Mouse (Mus musculus) heart, embryonic 15.5 days (tissue): ENCODE measurements around the gene Sec31b. TPM values are rescaled to one million over a fixed set of nuclear protein-coding genes. Genes with fewer than 3 reads are reported as not detected.
A peak's percentile ranks its signal among the peaks of the same experiment; 100 is the strongest.

Experiments used
- ATAC-seq: fragments of 200-750 bp; cut with Nextera tagmentation; replicated peaks from 2 replicates; pipeline ENCODE4 v1.8.0; 2017; ENCODE audit warnings: low read depth, moderate TSS enrichment; ENCODE audit not compliant: insufficient number of reproducible peaks, insufficient read depth, low FRiP score
- H3K27ac ChIP-seq: fragments of 300-500 bp; sonication (generic); 2 replicates; pipeline ENCODE4 v1.5.1; 2015; ENCODE audit warnings: mild to moderate bottlenecking, inconsistent platforms
- H3K27me3 ChIP-seq: fragments of 300-500 bp; sonication (generic); 2 replicates; pipeline ENCODE4 v1.6.1; 2015; ENCODE audit warnings: inconsistent platforms
- H3K36me3 ChIP-seq: fragments of 300-500 bp; sonication (generic); 2 replicates; pipeline ENCODE4 v1.6.1; 2015; ENCODE audit warnings: mild to moderate bottlenecking, inconsistent platforms
- H3K4me1 ChIP-seq: fragments of 300-500 bp; sonication (generic); replicated peaks from 2 replicates; pipeline ENCODE4 v1.6.1; 2015; ENCODE audit warnings: inconsistent platforms
- H3K4me2 ChIP-seq: fragments of 300-500 bp; sonication (generic); 2 replicates; pipeline ENCODE4 v1.6.1; 2015; ENCODE audit warnings: inconsistent platforms, mild to moderate bottlenecking, moderate library complexity
- H3K4me3 ChIP-seq: fragments of 300-500 bp; sonication (generic); 2 replicates; pipeline ENCODE4 v1.5.1; 2015; ENCODE audit warnings: mild to moderate bottlenecking, inconsistent platforms
- H3K9ac ChIP-seq: fragments of 300-500 bp; sonication (generic); 2 replicates; pipeline ENCODE4 v1.6.1; 2015; ENCODE audit warnings: mild to moderate bottlenecking, inconsistent platforms
- H3K9me3 ChIP-seq: fragments of 300-500 bp; sonication (generic); replicated peaks from 2 replicates; pipeline ENCODE4 v1.6.1; 2016; ENCODE audit warnings: inconsistent platforms
- WGBS: fragments of 180-500 bp; shearing (Covaris S2); methylation state at CpG from one replicate; pipeline ENCODE4 v1.1.7; 2015; ENCODE audit warnings: mixed read lengths; 5-methylcytosine and 5-hydroxymethylcytosine counted together
- polyA plus RNA-seq: library from polyadenylated mRNA; unstranded; fragments of >200 nt; fragmentation: Nextera tagmentation; extraction: Ambion mirVana; gene quantifications from 2 replicates; pipeline ENCODE4 v1.2.1, GENCODE M21; 2015

Gene Sec31b
- polyA plus RNA-seq, 1 experiment from 2014 or later, result 1.7 TPM

- 91% methylated on average over 14 of the region's 14 CpGs for WGBS
- no peaks in the 10 kb centered on the region for H3K27me3 ChIP-seq
- no peak for ATAC-seq
- H3K27ac ChIP-seq, result no peak overlapping the region
- 0 out of 2 replicates have a peak overlapping the region, but pooled peaks have one; percentile 79 for H3K4me3 ChIP-seq
- H3K9me3 ChIP-seq, result no peaks in the 10 kb centered on the region
- peaks cover 19% of the 10 kb centered on the region for H3K4me1 ChIP-seq
- no peak overlapping the region for H3K9ac ChIP-seq
- H3K4me2 ChIP-seq, result peak overlapping the region; percentile 66
- peaks cover 43% of the 10 kb centered on the region for H3K36me3 ChIP-seq
These were observed 18.3 kb upstream of the Sec31b start for GRCm38 (mm10) chr19:44564006-44564405.

DNA sequence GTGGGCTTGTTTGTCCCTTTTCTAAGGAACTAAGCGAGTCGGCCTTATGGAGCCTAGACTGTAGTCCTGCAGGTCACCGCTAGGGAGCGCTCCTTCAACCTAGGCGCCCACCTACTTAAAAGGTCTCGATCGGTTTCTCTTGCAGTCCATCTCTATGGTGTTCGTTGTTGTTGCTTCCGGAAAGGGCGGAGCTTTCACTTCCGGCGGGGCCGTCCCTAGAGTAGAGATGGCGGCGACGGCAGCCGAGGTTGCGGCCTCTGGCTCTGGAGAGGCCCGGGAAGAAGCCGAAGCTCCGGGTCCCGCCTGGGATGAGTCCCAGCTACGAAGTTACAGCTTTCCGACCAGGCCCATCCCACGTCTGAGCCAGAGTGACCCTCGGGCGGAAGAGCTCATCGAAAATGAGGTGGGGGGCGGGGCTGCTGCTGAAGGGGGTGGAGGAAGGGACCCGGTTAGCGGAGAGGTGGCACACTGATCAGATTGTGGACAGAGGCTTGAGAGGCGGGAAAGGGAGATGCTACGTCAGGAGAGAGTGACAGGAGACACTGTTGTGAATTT is 17.1 kb upstream of the Sec31b start, which contains the start of gene Hif1an:
Hif1an (plus strand) TSS at position 199 of the 555 bp plus-strand sequence.
- Histone ChIP-seq H3K4me3 (peak within 1 kb of the TSS; percentile 79), H3K27me3 (0 out of 2 replicates have a peak, but pooled peaks cover 3% of the 10 kb centered on the region), H3K27ac (peak within 1 kb of the TSS; percentile 77), H3K9ac (peak within 1 kb of the TSS; percentile 79), H3K4me1 (peaks cover 19% of the 10 kb centered on the region), H3K36me3 (peaks cover 30% of the 10 kb centered on the region), H3K9me3 (no peaks in the 10 kb centered on the region), H3K4me2 (peak within 1 kb of the TSS; percentile 66)
- peak; percentile 93 for ATAC-seq
- WGBS, result under 1% methylated on average over 33 of the region's 33 CpGs

GRCm38 (mm10) chr19:44554861-44555590 is 9.4 kb upstream of the Sec31b start, which contains the start of gene Ndufb8:
Gene Ndufb8 (minus strand): TSS chr19:44555440.
- peak; percentile 86 for ATAC-seq
- under 1% methylated on average over 50 of the region's 50 CpGs for WGBS
- no peaks in the 10 kb centered on the region for H3K9me3 ChIP-seq

DNA sequence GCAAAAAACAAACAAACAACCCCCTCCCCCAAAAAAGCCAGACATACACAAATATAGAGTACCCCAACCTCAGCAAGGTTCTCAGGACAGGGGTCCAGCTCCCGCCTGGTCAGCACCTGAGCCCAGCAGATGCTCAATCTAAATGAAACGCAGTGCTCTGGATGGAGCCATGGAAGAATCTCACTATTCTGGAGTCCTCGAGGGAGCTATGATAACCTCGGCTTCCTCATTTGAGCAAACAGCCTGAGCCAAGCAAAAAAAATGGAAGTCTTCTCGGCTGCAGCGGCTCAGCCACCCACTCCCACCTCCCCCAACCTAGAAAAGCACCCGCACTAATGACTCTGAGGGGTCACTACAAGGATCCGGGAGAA is 8.8 kb upstream of the Sec31b start:
- peak overlapping the region; percentile 81 for H3K4me2 ChIP-seq
- H3K9me3 ChIP-seq, result no peaks in the 10 kb centered on the region
- peak overlapping the region; percentile 73 for H3K4me3 ChIP-seq
- no peak for ATAC-seq
- peak overlapping the region; percentile 80 for H3K27ac ChIP-seq
- peaks cover 42% of the 10 kb centered on the region for H3K36me3 ChIP-seq
- H3K27me3 ChIP-seq, result 0 out of 2 replicates have a peak, but pooled peaks cover 4% of the 10 kb centered on the region
- peak overlapping the region; percentile 82 for H3K9ac ChIP-seq
- WGBS, result 4% methylated on average over 8 of the region's 8 CpGs
- peaks cover 12% of the 10 kb centered on the region for H3K4me1 ChIP-seq

More at GRCm38 (mm10) chr19:44554861-44555590, 9.4 kb upstream of the Sec31b start, which contains the start of gene Ndufb8:
- Histone ChIP-seq H3K4me2 (peak within 1 kb of the TSS; percentile 81), H3K27ac (peak within 1 kb of the TSS; percentile 80), H3K4me1 (peaks cover 12% of the 10 kb centered on the region), H3K9ac (peak within 1 kb of the TSS; percentile 82), H3K4me3 (peak within 1 kb of the TSS; percentile 73), H3K27me3 (0 out of 2 replicates have a peak, but pooled peaks cover 4% of the 10 kb centered on the region), H3K36me3 (peaks cover 36% of the 10 kb centered on the region)

DNA sequence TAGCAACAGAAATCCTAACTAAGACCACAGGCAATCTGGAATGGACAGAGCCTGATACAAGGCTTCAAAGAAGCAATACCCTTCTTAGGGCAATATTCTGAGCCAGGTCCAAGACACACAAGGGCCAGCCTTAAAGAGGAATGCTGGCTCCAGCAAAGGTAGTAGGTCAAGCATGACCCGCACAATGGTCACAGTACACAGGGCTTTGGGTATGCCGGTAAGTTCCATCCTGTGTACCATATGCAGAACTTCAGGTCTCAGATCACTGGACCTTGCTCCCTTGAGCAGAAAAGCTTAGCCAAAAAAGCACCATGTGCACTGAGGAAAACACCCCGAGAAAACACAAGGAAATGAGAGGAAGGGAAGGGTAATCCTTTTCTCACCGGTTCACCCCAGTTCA is 7.6 kb upstream of the Sec31b start:
- peak overlapping the region; percentile 81; the same call in 1 of the 2 replicates for H3K4me2 ChIP-seq
- no peak for ATAC-seq
- H3K4me1 ChIP-seq, result peaks cover 12% of the 10 kb centered on the region
- no peaks in the 10 kb centered on the region for H3K9me3 ChIP-seq
- H3K27ac ChIP-seq, result no peak overlapping the region
- 0 out of 2 replicates have a peak, but pooled peaks cover 4% of the 10 kb centered on the region for H3K27me3 ChIP-seq
- H3K36me3 ChIP-seq, result peaks cover 54% of the 10 kb centered on the region
- H3K9ac ChIP-seq, result no peak overlapping the region
- H3K4me3 ChIP-seq, result no peak overlapping the region
- WGBS, result 89% methylated on average over 4 of the region's 4 CpGs

DNA sequence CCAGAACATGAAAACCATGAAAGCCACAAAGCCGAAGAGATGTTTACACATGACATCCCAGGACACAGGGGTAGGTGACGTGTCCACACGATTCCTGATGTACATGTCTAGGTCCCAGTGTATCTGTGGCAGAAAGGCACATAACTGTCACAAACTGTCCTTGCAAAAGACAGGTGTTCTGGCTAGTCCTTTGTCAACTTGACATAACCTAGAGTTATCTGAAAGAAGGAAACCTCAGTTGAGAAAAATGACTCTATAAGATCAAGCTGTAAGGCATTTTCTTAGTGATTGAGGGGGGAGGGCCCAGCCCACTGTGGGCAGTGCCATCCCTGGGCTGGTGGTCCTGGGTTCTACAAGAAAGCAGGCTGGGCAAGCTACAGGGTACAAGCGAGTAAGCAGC is 7.1 kb upstream of the Sec31b start, which contains the start of gene Gm20538:
Gm20538 (minus strand) TSS at position 101 of the 400 bp plus-strand sequence.
- Histone ChIP-seq H3K36me3 (peaks cover 59% of the 10 kb centered on the region), H3K27ac (no peak within 1 kb of the TSS), H3K9me3 (no peaks in the 10 kb centered on the region), H3K27me3 (0 out of 2 replicates have a peak, but pooled peaks cover under 1% of the 10 kb centered on the region), H3K4me2 (peak within 1 kb of the TSS; percentile 81), H3K9ac (no peak within 1 kb of the TSS; the same call in 1 of the 2 replicates), H3K4me1 (peaks cover 12% of the 10 kb centered on the region), H3K4me3 (peak within 1 kb of the TSS; percentile 73; the same call in 1 of the 2 replicates)
- no peak for ATAC-seq
- WGBS, result 93% methylated on average over 4 of the region's 4 CpGs

GRCm38 (mm10) chr19:44544775-44545174 is 889 bp downstream of the Sec31b start:
- Histone ChIP-seq H3K9me3 (0 out of 2 replicates have a peak, but pooled peaks cover 4% of the 10 kb centered on the region), H3K9ac (0 out of 2 replicates have a peak overlapping the region, but pooled peaks have one; percentile 65), H3K4me2 (peak overlapping the region; percentile 71), H3K27me3 (peaks cover 4% of the 10 kb centered on the region; the same call in 1 of the 2 replicates), H3K4me1 (peaks cover 9% of the 10 kb centered on the region), H3K4me3 (peak overlapping the region; percentile 58), H3K36me3 (peaks cover 20% of the 10 kb centered on the region), H3K27ac (no peak overlapping the region)
- 3% methylated on average over 13 of the region's 13 CpGs for WGBS
- ATAC-seq, result 0 out of 2 replicates have a peak, but pooled peaks have one; percentile 47

DNA sequence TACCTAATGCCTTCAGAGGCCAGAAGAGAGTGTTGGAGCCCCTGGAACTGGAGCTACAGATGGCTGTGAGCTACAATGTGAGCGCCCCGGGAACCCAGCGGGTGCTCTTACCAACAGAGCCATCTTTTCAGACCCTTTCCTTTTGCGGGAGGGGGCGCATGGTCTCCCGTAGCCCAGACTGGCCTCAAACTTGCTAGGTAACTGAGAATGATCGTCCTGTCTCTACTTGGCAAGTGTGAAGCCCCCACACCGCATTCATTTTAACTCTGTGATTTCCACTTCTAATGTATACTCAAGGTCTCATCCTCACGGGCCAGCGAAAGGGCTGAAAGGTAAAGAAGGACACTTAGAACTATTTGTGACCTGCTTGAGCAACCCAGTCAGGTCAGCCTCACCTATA is 1.3 kb downstream of the Sec31b start:
- Histone ChIP-seq H3K4me1 (peaks cover 9% of the 10 kb centered on the region), H3K4me3 (no peak overlapping the region), H3K4me2 (peak overlapping the region; percentile 71; the same call in 1 of the 2 replicates), H3K27ac (no peak overlapping the region), H3K27me3 (peaks cover 4% of the 10 kb centered on the region; the same call in 1 of the 2 replicates), H3K36me3 (peaks cover 16% of the 10 kb centered on the region), H3K9ac (no peak overlapping the region), H3K9me3 (0 out of 2 replicates have a peak, but pooled peaks cover 4% of the 10 kb centered on the region)
- no peak for ATAC-seq
- WGBS, result 65% methylated on average over 10 of the region's 10 CpGs

DNA sequence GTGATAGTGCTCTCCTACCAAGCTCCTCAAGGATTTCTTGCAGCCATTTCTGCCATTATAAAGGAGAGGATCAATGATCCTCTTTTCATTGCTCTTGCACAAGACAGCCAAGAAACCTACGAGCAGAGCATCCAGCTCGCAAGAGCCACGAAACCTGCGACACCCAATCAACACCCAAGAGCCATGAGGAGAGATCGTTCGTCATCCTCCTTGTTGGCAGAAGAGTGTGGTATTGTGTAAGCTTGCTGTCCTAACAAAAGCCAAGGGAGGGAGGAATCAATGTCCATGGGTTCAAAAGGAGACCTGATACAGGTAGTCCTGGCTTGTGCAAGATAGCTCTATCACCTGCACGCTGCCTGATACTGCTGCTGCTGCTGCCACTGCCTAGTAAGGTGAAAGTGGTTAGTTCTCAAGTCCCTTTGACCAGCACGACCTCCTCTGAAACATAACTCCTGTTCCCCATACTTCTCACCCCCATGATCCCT is 2.9 kb downstream of the Sec31b start:
- no peak overlapping the region for H3K9ac ChIP-seq
- peaks cover 9% of the 10 kb centered on the region for H3K4me1 ChIP-seq
- no peak for ATAC-seq
- 0 out of 2 replicates have a peak, but pooled peaks cover 4% of the 10 kb centered on the region for H3K9me3 ChIP-seq
- no peak overlapping the region for H3K27ac ChIP-seq
- H3K4me3 ChIP-seq, result no peak overlapping the region
- peaks cover under 1% of the 10 kb centered on the region; the same call in 1 of the 2 replicates for H3K36me3 ChIP-seq
- 86% methylated on average over 8 of the region's 8 CpGs for WGBS
- H3K27me3 ChIP-seq, result peaks cover 4% of the 10 kb centered on the region; the same call in 1 of the 2 replicates
- no peak overlapping the region for H3K4me2 ChIP-seq

GRCm38 (mm10) chr19:44537416-44537815 is 8.2 kb downstream of the Sec31b start:
- Histone ChIP-seq H3K4me1 (no peaks in the 10 kb centered on the region), H3K9ac (no peak overlapping the region), H3K27ac (no peak overlapping the region), H3K4me2 (no peak overlapping the region), H3K27me3 (0 out of 2 replicates have a peak, but pooled peaks cover 6% of the 10 kb centered on the region), H3K4me3 (no peak overlapping the region), H3K36me3 (no peaks in the 10 kb centered on the region), H3K9me3 (0 out of 2 replicates have a peak, but pooled peaks cover 4% of the 10 kb centered on the region)
- WGBS, result 76% methylated on average over 8 of the region's 8 CpGs
- no peak for ATAC-seq

GRCm38 (mm10) chr19:44535376-44535775 is 10.3 kb downstream of the Sec31b start:
- 0 out of 2 replicates have a peak, but pooled peaks cover 4% of the 10 kb centered on the region for H3K9me3 ChIP-seq
- H3K4me3 ChIP-seq, result no peak overlapping the region
- WGBS, result 31% methylated on average over 3 of the region's 3 CpGs
- no peak for ATAC-seq
- H3K4me2 ChIP-seq, result no peak overlapping the region
- H3K27me3 ChIP-seq, result peaks cover 10% of the 10 kb centered on the region; the same call in 1 of the 2 replicates
- H3K9ac ChIP-seq, result no peak overlapping the region
- H3K36me3 ChIP-seq, result no peaks in the 10 kb centered on the region
- no peaks in the 10 kb centered on the region for H3K4me1 ChIP-seq
- H3K27ac ChIP-seq, result no peak overlapping the region
